Mouse (Mus musculus) urinary bladder, postnatal 10 days (tissue): Measurements from ENCODE around the gene C1qb.

Experiments
- DNase-seq: peaks from one replicate; pipeline ENCODE4 v3.0.0; 2022; ENCODE audit warnings: low spot score

Gene C1qb

GRCm38 (mm10) chr4:136893691-136894543 is 7.9 kb upstream of the C1qb start:
- DNase-seq, result no peak

- DNase-seq, result no peak
Observed at GRCm38 (mm10) chr4:136892811-136893210, 6.8 kb upstream of the C1qb start, which contains the start of gene C1qc. Gene C1qc (minus strand): TSS chr4:136893065.

GRCm38 (mm10) chr4:136892371-136892770 is 6.4 kb upstream of the C1qb start:
- DNase-seq, result no peak

- no peak for DNase-seq
Observed at GRCm38 (mm10) chr4:136891115-136891514, 5.1 kb upstream of the C1qb start.

- DNase-seq, result no peak
Observed at GRCm38 (mm10) chr4:136889981-136890380, 4.0 kb upstream of the C1qb start.

GRCm38 (mm10) chr4:136887714-136888113 is 1.7 kb upstream of the C1qb start:
- DNase-seq, result no peak

- DNase-seq, result no peak
Observed at GRCm38 (mm10) chr4:136878601-136879000, 7.4 kb downstream of the C1qb start.

- DNase-seq, result no peak
Observed at GRCm38 (mm10) chr4:136878171-136878570, 7.8 kb downstream of the C1qb start.

- no peak for DNase-seq
Observed at GRCm38 (mm10) chr4:136876971-136877370, 9.0 kb downstream of the C1qb start.

GRCm38 (mm10) chr4:136875012-136875411 is 11.0 kb downstream of the C1qb start:
- DNase-seq, result no peak

- no peak for DNase-seq
Observed at GRCm38 (mm10) chr4:136868371-136868770, 17.6 kb downstream of the C1qb start.

GRCm38 (mm10) chr4:136867690-136868345 is 18.2 kb downstream of the C1qb start:
- DNase-seq, result no peak

GRCm38 (mm10) chr4:136865531-136865930 is 20.5 kb downstream of the C1qb start:
- no peak for DNase-seq

- DNase-seq, result no peak
Observed at GRCm38 (mm10) chr4:136864751-136865470, 21.1 kb downstream of the C1qb start.

- no peak for DNase-seq
Observed at GRCm38 (mm10) chr4:136863517-136863916, 22.5 kb downstream of the C1qb start.

- DNase-seq, result no peak
Observed at GRCm38 (mm10) chr4:136862411-136862810, 23.6 kb downstream of the C1qb start.

GRCm38 (mm10) chr4:136861806-136862205 is 24.2 kb downstream of the C1qb start:
- no peak for DNase-seq

GRCm38 (mm10) chr4:136860022-136860421 is 26.0 kb downstream of the C1qb start:
- DNase-seq, result no peak

- no peak for DNase-seq
Observed at GRCm38 (mm10) chr4:136855081-136855480, 30.9 kb downstream of the C1qb start.

GRCm38 (mm10) chr4:136852989-136853388 is 33.0 kb downstream of the C1qb start:
- DNase-seq, result no peak

GRCm38 (mm10) chr4:136852119-136852518 is 33.9 kb downstream of the C1qb start:
- DNase-seq, result no peak

- DNase-seq, result no peak
Observed at GRCm38 (mm10) chr4:136848565-136848964, 37.4 kb downstream of the C1qb start.

GRCm38 (mm10) chr4:136847166-136847565 is 38.8 kb downstream of the C1qb start:
- no peak for DNase-seq
